Mouse (Mus musculus) liver, embryonic 14 days (tissue): ENCODE results near the gene Adcy4. TPM values are rescaled to one million over a fixed set of nuclear protein-coding genes. Genes with fewer than 3 reads are reported as not detected.

ENCODE experiments used
- polyA plus RNA-seq: library from polyadenylated mRNA; depleted of rRNA; stranded (reverse); fragments of >200 nt; gene quantifications from 2 replicates; pipeline ENCODE4 v1.2.3, GENCODE M21; 2012; rRNA removed

Gene Adcy4
- polyA plus RNA-seq: 0.86 and 0.99 TPM in 2 replicates

DNA sequence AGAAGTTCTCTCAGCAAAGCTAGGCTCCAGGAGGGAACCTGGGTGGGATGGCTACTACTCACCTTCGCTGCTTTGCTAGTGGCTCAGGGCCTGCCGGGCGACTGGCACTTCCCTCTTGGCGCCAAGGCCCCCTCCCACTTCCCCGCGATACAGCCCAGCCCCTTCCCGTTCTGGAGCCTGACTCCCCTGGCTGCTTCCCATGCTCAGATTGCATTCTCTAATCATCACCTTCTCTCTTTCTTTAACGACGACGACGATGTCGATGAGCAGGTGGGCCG is at the start of gene Adcy4:
TSS of gene Adcy4 (minus strand) at position 138 of the 278 bp plus-strand sequence.

DNA sequence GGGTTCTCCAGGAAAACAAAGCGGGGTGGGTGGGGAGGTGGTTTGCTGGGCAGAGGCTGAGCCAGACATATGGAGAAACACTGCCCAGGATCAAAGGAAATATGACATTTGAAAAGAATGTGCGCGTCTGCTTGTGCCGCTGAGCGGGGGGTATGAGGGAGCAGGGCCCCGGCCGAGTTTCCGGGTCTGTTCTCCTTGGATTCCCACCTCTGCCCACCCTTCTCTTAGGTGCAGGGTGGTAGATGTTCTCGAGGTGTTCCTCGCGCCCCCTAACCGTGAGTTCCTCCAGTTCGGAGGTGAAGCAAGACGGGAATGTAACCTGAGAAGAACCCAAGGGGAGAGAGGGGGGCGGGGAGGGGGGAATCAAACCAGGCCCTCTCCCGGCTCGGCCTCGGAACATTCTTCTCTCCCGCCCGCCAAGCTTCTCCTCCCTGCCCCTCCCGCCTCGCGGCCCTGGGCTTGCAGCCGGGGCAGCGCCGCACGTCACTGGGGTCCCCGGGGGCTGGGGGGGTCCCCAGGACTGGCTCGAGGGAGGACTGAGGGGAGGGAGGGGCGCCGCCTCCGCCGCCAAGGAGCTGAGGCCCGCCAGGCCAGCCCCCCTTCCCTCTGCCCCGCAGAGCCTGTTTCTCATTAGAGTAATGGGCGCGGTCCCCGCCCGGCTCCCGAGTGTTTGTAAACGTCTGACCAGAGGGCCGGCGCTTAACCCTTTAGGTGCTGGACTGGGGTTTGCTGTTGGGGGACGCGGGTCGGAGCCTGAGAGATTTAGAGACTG is 39.3 kb upstream of the Adcy4 start, which contains the start of gene Nfatc4:
TSS of gene Nfatc4 (plus strand) at position 154 of the 772 bp plus-strand sequence.

GRCm38 (mm10) chr14:55788256-55789050 is 4.6 kb upstream of the Adcy4 start, which contains the start of gene Ripk3:
Gene Ripk3 (minus strand): TSS chr14:55788865.

DNA sequence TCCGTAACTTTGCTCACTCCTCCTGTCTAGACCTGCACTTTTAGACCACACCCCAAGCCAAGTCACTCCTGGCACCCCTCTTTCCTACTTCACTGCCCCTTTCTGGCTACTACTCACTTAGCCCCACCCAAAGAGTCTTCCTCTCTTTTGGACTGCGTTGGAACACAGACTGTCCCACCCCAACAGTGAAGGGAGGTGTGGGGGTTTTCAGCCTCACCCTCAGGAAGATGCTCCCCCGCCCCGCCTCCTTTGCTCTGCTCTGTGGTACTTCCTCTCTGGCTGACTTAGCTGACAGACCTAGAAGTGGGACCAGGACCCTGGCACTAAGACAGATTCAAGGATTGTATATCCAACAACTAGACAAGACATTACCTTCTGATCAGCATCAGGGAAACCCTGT is 18.2 kb downstream of the Adcy4 start, which contains the start of gene Ltb4r1:
TSS of gene Ltb4r1 (plus strand) at position 267 of the 400 bp plus-strand sequence.

GRCm38 (mm10) chr14:55761163-55761562 is 22.7 kb downstream of the Adcy4 start, which contains the start of gene Ltb4r2:
Gene Ltb4r2 (plus strand): TSS chr14:55761428.

DNA sequence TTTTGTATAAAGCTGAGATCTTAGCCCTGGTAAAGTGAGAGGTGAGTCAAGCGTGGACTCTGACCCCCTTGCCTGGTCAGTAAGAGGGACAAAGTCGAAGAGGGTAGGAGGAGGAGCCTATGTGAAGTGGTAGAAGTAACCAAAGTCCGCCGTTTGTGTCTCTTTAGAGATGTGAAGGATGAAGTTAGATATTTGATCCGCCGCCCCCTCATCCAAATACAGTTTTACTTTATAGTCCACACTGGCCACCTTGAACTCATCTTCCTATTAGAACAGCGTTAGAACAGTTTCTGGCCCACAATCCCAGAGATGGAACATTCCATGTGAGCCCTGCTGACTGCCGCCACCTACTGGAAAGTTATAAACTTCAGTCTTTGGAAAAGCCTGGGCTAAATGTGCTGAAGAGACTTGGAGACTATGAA is 25.5 kb downstream of the Adcy4 start, which contains the start of gene Cideb:
TSS of gene Cideb (minus strand) at position 96 of the 422 bp plus-strand sequence.

GRCm38 (mm10) chr14:55745180-55745860 is 38.6 kb downstream of the Adcy4 start, which contains the start of the genes Dhrs1 and Nop9:
Gene Dhrs1 (minus strand): TSS chr14:55745690.
Gene Nop9 (plus strand): TSS chr14:55745693.

GRCm38 (mm10) chr14:55721700-55722437 is 62.0 kb downstream of the Adcy4 start, which contains the start of gene Rabggta:
Gene Rabggta (minus strand): TSS chr14:55722263.

Other genes starting within 250 kb of the Adcy4 start
- gene Pck2, start 243.8 kb downstream of the Adcy4 start, polyA plus RNA-seq: 21.6 and 22.1 TPM in 2 replicates
- gene Dcaf11, start 224.1 kb downstream of the Adcy4 start, polyA plus RNA-seq: 29.4 and 35.9 TPM in 2 replicates
- 0.76 and 0.83 TPM in 2 replicates for gene A730061H03Rik, start 223.7 kb downstream of the Adcy4 start, polyA plus RNA-seq
- 0.20 and 0.69 TPM in 2 replicates for gene Fitm1, start 208.5 kb downstream of the Adcy4 start, polyA plus RNA-seq
- gene Psme1, start 206.0 kb downstream of the Adcy4 start, polyA plus RNA-seq: 49.6 and 57.9 TPM in 2 replicates
- gene Emc9, start 198.8 kb downstream of the Adcy4 start, polyA plus RNA-seq: 17.8 and 19.8 TPM in 2 replicates
- gene Psme2, start 193.0 kb downstream of the Adcy4 start, polyA plus RNA-seq: 63.6 and 64.0 TPM in 2 replicates
- gene Rnf31, start 192.4 kb downstream of the Adcy4 start, polyA plus RNA-seq: 5.9 and 7.5 TPM in 2 replicates
- 17.6 and 23.7 TPM in 2 replicates for gene Irf9, start 180.5 kb downstream of the Adcy4 start, polyA plus RNA-seq
- 1.7 and 2.1 TPM in 2 replicates for gene Rec8, start 166.1 kb downstream of the Adcy4 start, polyA plus RNA-seq
- 24.1 TPM in 2 replicates for gene Ipo4, start 148.1 kb downstream of the Adcy4 start, polyA plus RNA-seq
- 1.5 and 1.6 TPM in 2 replicates for gene Gm49378, start 146.2 kb downstream of the Adcy4 start, polyA plus RNA-seq
- gene Tm9sf1, start 140.3 kb downstream of the Adcy4 start, polyA plus RNA-seq: 25.0 and 29.3 TPM in 2 replicates
- gene Tssk4, start 133.9 kb downstream of the Adcy4 start, polyA plus RNA-seq: 0.35 and 0.44 TPM in 2 replicates
- gene Mdp1, start 123.6 kb downstream of the Adcy4 start, polyA plus RNA-seq: 14.2 and 15.2 TPM in 2 replicates
- gene Gmpr2, start 112.2 kb downstream of the Adcy4 start, polyA plus RNA-seq: 13.3 and 16.5 TPM in 2 replicates
- gene Nedd8, start 112.0 kb downstream of the Adcy4 start, polyA plus RNA-seq: 177 and 195 TPM in 2 replicates
- 15.3 and 17.8 TPM in 2 replicates for gene Tinf2, start 102.3 kb downstream of the Adcy4 start, polyA plus RNA-seq
- 2.4 and 2.5 TPM in 2 replicates for gene Tgm1, start 70.2 kb downstream of the Adcy4 start, polyA plus RNA-seq
- 10.6 and 12.3 TPM in 2 replicates for gene Rabggta, start 61.8 kb downstream of the Adcy4 start, polyA plus RNA-seq
- 27.6 and 31.2 TPM in 2 replicates for gene Dhrs1, start 38.4 kb downstream of the Adcy4 start, polyA plus RNA-seq
- 12.2 and 15.0 TPM in 2 replicates for gene Nop9, start 38.4 kb downstream of the Adcy4 start, polyA plus RNA-seq
- 36.1 and 38.6 TPM in 2 replicates for gene Cideb, start 25.6 kb downstream of the Adcy4 start, polyA plus RNA-seq
- gene Ltb4r2, start 22.7 kb downstream of the Adcy4 start, polyA plus RNA-seq: 0.57 and 0.65 TPM in 2 replicates
- gene Ltb4r1, start 18.1 kb downstream of the Adcy4 start, polyA plus RNA-seq: 2.2 and 3.1 TPM in 2 replicates
- 12.6 and 15.4 TPM in 2 replicates for gene Ripk3, start 4.8 kb upstream of the Adcy4 start, polyA plus RNA-seq
- 0.71 and 1.5 TPM in 2 replicates for gene Nfatc4, start 39.0 kb upstream of the Adcy4 start, polyA plus RNA-seq
- gene Nynrin, start 69.9 kb upstream of the Adcy4 start, polyA plus RNA-seq: 1.6 and 1.7 TPM in 2 replicates
- gene Cbln3, start 100.3 kb upstream of the Adcy4 start, polyA plus RNA-seq: 0.10 and 0.16 TPM in 2 replicates
- gene Khnyn, start 100.9 kb upstream of the Adcy4 start, polyA plus RNA-seq: 7.3 and 8.4 TPM in 2 replicates
- gene Sdr39u1, start 116.2 kb upstream of the Adcy4 start, polyA plus RNA-seq: 5.3 and 6.1 TPM in 2 replicates
- gene Cma1, start 160.6 kb upstream of the Adcy4 start, polyA plus RNA-seq: 0.07 and 0.12 TPM in 2 replicates
- not detected in 2 replicates for gene Cma2, start 166.9 kb upstream of the Adcy4 start, polyA plus RNA-seq
- gene Mcpt1, start 233.9 kb upstream of the Adcy4 start, polyA plus RNA-seq: 0.02 TPM in 1 of 2 replicates, not detected in the other
- gene Mcpt9, start 246.4 kb upstream of the Adcy4 start, polyA plus RNA-seq: not detected in 2 replicates